Mouse (Mus musculus): Measurements from ENCODE around the gene Rad51c. TPM values are rescaled to one million over a fixed set of nuclear protein-coding genes. Genes with fewer than 3 reads are reported as not detected.
A peak's percentile ranks its signal among the peaks of the same experiment; 100 is the strongest.
"Not testable (repeated sequence)": the region's sequence is repeated elsewhere in the genome, so short reads cannot be mapped to it uniquely, and the experiment has no call there.

Gene Rad51c
- polyA plus RNA-seq, 1 experiment from 2014 or later = 7.6 TPM

GRCm38 (mm10) chr11:87432447-87432846 lies 27.7 kb upstream of the Rad51c start:
- ChIA-PET CTCF (no interaction called here), POLR2A (no interaction called here)
- in situ Hi-C loops (cut with MboI; ENCODE audit: low pct_unique_long_range_greater_than_20kb) = no loop called here
- no peaks in the 10 kb centered on the region for H3K27me3 ChIP-seq
- ATAC-seq (no peak), DNase-seq (ENCODE audit: low read depth, low spot score) (no peak)
- no peak for TF ChIP-seq CTCF (IDR thresholded peaks at IDR 0.05)

- DNase-seq (ENCODE audit: low read depth, low spot score); H3K27me3 ChIP-seq; POLR2A ChIA-PET; in situ Hi-C loops (cut with MboI; ENCODE audit: low pct_unique_long_range_greater_than_20kb); CTCF ChIA-PET; ATAC-seq: not testable (repeated sequence)
- peak; percentile 38 for TF ChIP-seq CTCF (IDR thresholded peaks at IDR 0.05)
Measured at GRCm38 (mm10) chr11:87431813-87432212, 27.1 kb upstream of the Rad51c start.

- ATAC-seq (no peak), DNase-seq (ENCODE audit: low read depth, low spot score) (no peak)
- in situ Hi-C loops (cut with MboI; ENCODE audit: low pct_unique_long_range_greater_than_20kb) = no loop called here
- CTCF ChIA-PET = interaction anchor here (1.2 kb wide), 1 partner anchor 148 kb away, joined by 3 read pairs; no protein-coding TSS in a partner anchor
- POLR2A ChIA-PET = interaction anchor here (0.7 kb wide), 2 partner anchors 32 to 104 kb away, joined by 3 to 5 read pairs; no protein-coding TSS in a partner anchor
- no peaks in the 10 kb centered on the region for H3K27me3 ChIP-seq
- TF ChIP-seq CTCF (IDR thresholded peaks at IDR 0.05) = no peak
Measured at GRCm38 (mm10) chr11:87430374-87430773, 25.6 kb upstream of the Rad51c start.

GRCm38 (mm10) chr11:87429363-87429762 lies 24.6 kb upstream of the Rad51c start:
- no peaks in the 10 kb centered on the region for H3K27me3 ChIP-seq
- ChIA-PET CTCF (interaction anchor here (1.2 to 1.3 kb wide), 2 partner anchors 74 to 149 kb away, joined by 3 to 4 read pairs; no protein-coding TSS in a partner anchor), POLR2A (interaction anchor here (0.6 to 0.7 kb wide), 2 partner anchors 8 to 13 kb away, joined by 3 to 4 read pairs; no protein-coding TSS in a partner anchor)
- TF ChIP-seq CTCF (IDR thresholded peaks at IDR 0.05) = no peak
- no peak for DNase-seq (ENCODE audit: low read depth, low spot score)
- no peak for ATAC-seq
- in situ Hi-C loops (cut with MboI; ENCODE audit: low pct_unique_long_range_greater_than_20kb) = loop anchor here (5.0 kb wide), 1 partner anchor 88 kb away; no protein-coding TSS in a partner anchor

GRCm38 (mm10) chr11:87428051-87428673 lies 23.4 kb upstream of the Rad51c start:
- no peak for DNase-seq (ENCODE audit: low read depth, low spot score)
- no peak for ATAC-seq
- no peak for TF ChIP-seq CTCF (IDR thresholded peaks at IDR 0.05)
- in situ Hi-C loops (cut with MboI; ENCODE audit: low pct_unique_long_range_greater_than_20kb) = loop anchor here (5.0 kb wide), 1 partner anchor 89 kb away; no protein-coding TSS in a partner anchor
- ChIA-PET CTCF (no interaction called here), POLR2A (interaction anchor here (0.6 to 1.6 kb wide), 4 partner anchors 11 to 74 kb away, joined by 3 to 5 read pairs (median 4); no protein-coding TSS in a partner anchor)
- H3K27me3 ChIP-seq = no peaks in the 10 kb centered on the region

GRCm38 (mm10) chr11:87427273-87428050 lies 22.7 kb upstream of the Rad51c start:
- CTCF ChIA-PET = no interaction called here
- DNase-seq (ENCODE audit: low read depth, low spot score) (no peak), ATAC-seq (peak; percentile 12)
- H3K27me3 ChIP-seq = no peaks in the 10 kb centered on the region
- POLR2A ChIA-PET = interaction anchor here (0.6 to 1.6 kb wide), 6 partner anchors 12 to 75 kb away, joined by 3 to 5 read pairs (median 4); no protein-coding TSS in a partner anchor
- in situ Hi-C loops (cut with MboI; ENCODE audit: low pct_unique_long_range_greater_than_20kb) = loop anchor here (5.0 kb wide), 1 partner anchor 90 kb away; no protein-coding TSS in a partner anchor
- no peak for TF ChIP-seq CTCF (IDR thresholded peaks at IDR 0.05)

GRCm38 (mm10) chr11:87426450-87427250 lies 21.9 kb upstream of the Rad51c start:
- POLR2A ChIA-PET = interaction anchor here (0.6 to 1.6 kb wide), 10 partner anchors 13 to 324 kb away, joined by 3 to 7 read pairs (median 4); no protein-coding TSS in a partner anchor
- CTCF ChIA-PET, H3K27me3 ChIP-seq: not testable (repeated sequence)
- in situ Hi-C loops (cut with MboI; ENCODE audit: low pct_unique_long_range_greater_than_20kb) = loop anchor here (5.0 kb wide), 1 partner anchor 91 kb away; no protein-coding TSS in a partner anchor
- ATAC-seq (peak; percentile 32), DNase-seq (ENCODE audit: low read depth, low spot score) (peak; percentile 51)

GRCm38 (mm10) chr11:87426121-87426449 lies 21.3 kb upstream of the Rad51c start:
- in situ Hi-C loops (cut with MboI; ENCODE audit: low pct_unique_long_range_greater_than_20kb) = loop anchor here (5.0 kb wide), 1 partner anchor 91 kb away; no protein-coding TSS in a partner anchor
- ChIA-PET POLR2A (interaction anchor here (0.6 kb wide), 4 partner anchors 19 to 324 kb away, joined by 3 to 7 read pairs (median 6); no protein-coding TSS in a partner anchor), CTCF (no interaction called here)
- ATAC-seq = no peak
- DNase-seq (ENCODE audit: low read depth, low spot score) = no peak
- H3K27me3 ChIP-seq = no peaks in the 10 kb centered on the region
- no peak for TF ChIP-seq CTCF (IDR thresholded peaks at IDR 0.05)

GRCm38 (mm10) chr11:87423551-87424325 lies 19.0 kb upstream of the Rad51c start:
- DNase-seq (ENCODE audit: low read depth, low spot score) (no peak), ATAC-seq (no peak)
- in situ Hi-C loops (cut with MboI; ENCODE audit: low pct_unique_long_range_greater_than_20kb) = no loop called here
- no peak for TF ChIP-seq CTCF (IDR thresholded peaks at IDR 0.05)
- H3K27me3 ChIP-seq = no peaks in the 10 kb centered on the region
- POLR2A ChIA-PET = interaction anchor here (0.7 to 1.1 kb wide), 3 partner anchors 23 to 86 kb away, joined by 3 to 4 read pairs (median 3); no protein-coding TSS in a partner anchor
- CTCF ChIA-PET = no interaction called here

All from Patski (cell line).